Mouse (Mus musculus): Measurements from ENCODE around the gene Gm1673.
A peak's percentile ranks its signal among the peaks of the same experiment; 100 is the strongest.
"Not testable (repeated sequence)": the region's sequence is repeated elsewhere in the genome, so short reads cannot be mapped to it uniquely, and the experiment has no call there.

The Gm1673 gene

GRCm38 (mm10) chr5:33983309-33984121 lies at the start of gene Gm1673:
Gene Gm1673, plus strand, starts transcription at chr5:33983433.
- peak; percentile 79 for DNase-seq (ENCODE audit: low spot score)

GRCm38 (mm10) chr5:33934081-33934480 lies 49.2 kb upstream of the Gm1673 start:
- DNase-seq (ENCODE audit: low spot score), result no peak

- DNase-seq (ENCODE audit: low spot score), result no peak
Observed at GRCm38 (mm10) chr5:33934877-33935276, 48.4 kb upstream of the Gm1673 start.

- no peak for DNase-seq (ENCODE audit: low spot score)
Observed at GRCm38 (mm10) chr5:33935700-33936111, 47.5 kb upstream of the Gm1673 start.

GRCm38 (mm10) chr5:33936120-33936707 lies 47.0 kb upstream of the Gm1673 start, which contains the start of gene Nelfa:
Gene Nelfa, minus strand, starts transcription at chr5:33936413.
- DNase-seq (ENCODE audit: low spot score), result peak; percentile 99

- DNase-seq (ENCODE audit: low spot score), result no peak
Observed at GRCm38 (mm10) chr5:33937230-33937629, 46.0 kb upstream of the Gm1673 start.

GRCm38 (mm10) chr5:33938448-33938847 lies 44.8 kb upstream of the Gm1673 start:
- DNase-seq (ENCODE audit: low spot score), result no peak

- DNase-seq (ENCODE audit: low spot score), result not testable (repeated sequence)
Observed at GRCm38 (mm10) chr5:33947035-33947434, 36.2 kb upstream of the Gm1673 start.

- DNase-seq (ENCODE audit: low spot score), result no peak
Observed at GRCm38 (mm10) chr5:33948314-33948713, 34.9 kb upstream of the Gm1673 start.

GRCm38 (mm10) chr5:33953471-33954185 lies 29.6 kb upstream of the Gm1673 start:
- DNase-seq (ENCODE audit: low spot score), result no peak

GRCm38 (mm10) chr5:33954354-33954753 lies 28.9 kb upstream of the Gm1673 start:
- DNase-seq (ENCODE audit: low spot score), result peak; percentile 68

GRCm38 (mm10) chr5:33955868-33956267 lies 27.4 kb upstream of the Gm1673 start:
- DNase-seq (ENCODE audit: low spot score), result no peak

GRCm38 (mm10) chr5:33959382-33959781 lies 23.9 kb upstream of the Gm1673 start:
- no peak for DNase-seq (ENCODE audit: low spot score)

- no peak for DNase-seq (ENCODE audit: low spot score)
Observed at GRCm38 (mm10) chr5:33974736-33975135, 8.5 kb upstream of the Gm1673 start.

- DNase-seq (ENCODE audit: low spot score), result no peak
Observed at GRCm38 (mm10) chr5:33976267-33976666, 7.0 kb upstream of the Gm1673 start.

- DNase-seq (ENCODE audit: low spot score), result no peak
Observed at GRCm38 (mm10) chr5:33982731-33983259, 438 bp upstream of the Gm1673 start.

- DNase-seq (ENCODE audit: low spot score), result peak; percentile 47
Observed at GRCm38 (mm10) chr5:33994671-33995625, 11.7 kb downstream of the Gm1673 start.

GRCm38 (mm10) chr5:33995843-33996693 lies 12.8 kb downstream of the Gm1673 start, which contains the start of gene Nat8l:
Gene Nat8l, plus strand, starts transcription at chr5:33995984.
- DNase-seq (ENCODE audit: low spot score), result no peak

GRCm38 (mm10) chr5:33996694-33997045 lies 13.4 kb downstream of the Gm1673 start:
- DNase-seq (ENCODE audit: low spot score), result no peak

- peak; percentile 47 for DNase-seq (ENCODE audit: low spot score)
Observed at GRCm38 (mm10) chr5:33997051-33997741, 14.0 kb downstream of the Gm1673 start.

All from urinary bladder, postnatal 14 days (tissue).